Mouse (Mus musculus): ENCODE data around the gene Matk.

Matk gene

GRCm38 (mm10) chr10:81242021-81242420, 10.7 kb upstream of the Matk start:
- no peak for DNase-seq (ENCODE audit: low spot score in 2 of 2)

DNA sequence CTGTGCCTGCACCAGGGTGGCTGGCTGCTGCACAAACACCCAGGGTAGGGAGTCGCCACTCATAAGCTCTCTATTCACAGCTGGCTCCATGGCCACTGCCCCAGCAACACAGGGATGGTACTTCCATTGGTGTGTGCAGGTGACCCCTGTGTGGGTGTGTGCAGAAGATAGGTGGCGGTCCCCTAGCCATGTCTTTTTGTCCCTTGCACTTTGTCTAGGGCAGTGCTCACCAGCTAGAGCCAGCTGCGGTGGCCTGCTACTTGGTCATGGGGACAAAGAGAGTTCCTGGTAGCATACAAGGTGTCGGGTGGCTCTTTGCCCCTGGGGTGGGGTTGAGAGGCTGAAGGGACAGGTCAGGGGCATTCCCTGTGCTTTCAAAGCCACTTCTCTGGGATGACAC, 8.6 kb upstream of the Matk start:
- no peak for DNase-seq (ENCODE audit: low spot score in 2 of 2)

- peak; percentile 64 to 87 for DNase-seq (ENCODE audit: low spot score in 2 of 2)
These were observed 8.1 kb upstream of the Matk start for GRCm38 (mm10) chr10:81244595-81244994.

GRCm38 (mm10) chr10:81245166-81245565, 7.6 kb upstream of the Matk start:
- DNase-seq (ENCODE audit: low spot score in 2 of 2), result no peak

- no peak for DNase-seq (ENCODE audit: low spot score in 2 of 2)
These were observed 4.9 kb upstream of the Matk start for GRCm38 (mm10) chr10:81247804-81248203.

- DNase-seq (ENCODE audit: low spot score in 2 of 2), result no peak
These were observed 3.3 kb upstream of the Matk start for GRCm38 (mm10) chr10:81249442-81249841.

DNA sequence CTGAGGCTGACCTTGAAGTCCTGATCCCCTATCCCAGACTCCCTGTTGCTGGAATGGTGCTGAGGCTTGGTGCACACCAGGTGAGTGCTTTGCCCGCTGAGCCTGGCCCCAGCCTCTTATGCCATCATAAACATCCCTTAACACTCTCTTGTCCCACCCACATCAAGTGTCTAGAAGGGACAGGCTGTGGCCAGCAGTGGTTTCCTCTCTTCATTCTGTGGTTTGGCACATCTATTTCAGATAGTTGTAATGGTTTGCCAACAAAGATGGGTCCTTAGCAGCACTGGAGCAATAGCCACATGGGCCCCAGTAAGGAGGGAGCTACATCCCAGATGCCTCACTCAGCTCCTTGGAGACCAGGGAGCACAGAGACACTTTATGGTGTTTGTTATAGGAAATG, 2.2 kb downstream of the Matk start:
- no peak for DNase-seq (ENCODE audit: low spot score in 2 of 2)

DNA sequence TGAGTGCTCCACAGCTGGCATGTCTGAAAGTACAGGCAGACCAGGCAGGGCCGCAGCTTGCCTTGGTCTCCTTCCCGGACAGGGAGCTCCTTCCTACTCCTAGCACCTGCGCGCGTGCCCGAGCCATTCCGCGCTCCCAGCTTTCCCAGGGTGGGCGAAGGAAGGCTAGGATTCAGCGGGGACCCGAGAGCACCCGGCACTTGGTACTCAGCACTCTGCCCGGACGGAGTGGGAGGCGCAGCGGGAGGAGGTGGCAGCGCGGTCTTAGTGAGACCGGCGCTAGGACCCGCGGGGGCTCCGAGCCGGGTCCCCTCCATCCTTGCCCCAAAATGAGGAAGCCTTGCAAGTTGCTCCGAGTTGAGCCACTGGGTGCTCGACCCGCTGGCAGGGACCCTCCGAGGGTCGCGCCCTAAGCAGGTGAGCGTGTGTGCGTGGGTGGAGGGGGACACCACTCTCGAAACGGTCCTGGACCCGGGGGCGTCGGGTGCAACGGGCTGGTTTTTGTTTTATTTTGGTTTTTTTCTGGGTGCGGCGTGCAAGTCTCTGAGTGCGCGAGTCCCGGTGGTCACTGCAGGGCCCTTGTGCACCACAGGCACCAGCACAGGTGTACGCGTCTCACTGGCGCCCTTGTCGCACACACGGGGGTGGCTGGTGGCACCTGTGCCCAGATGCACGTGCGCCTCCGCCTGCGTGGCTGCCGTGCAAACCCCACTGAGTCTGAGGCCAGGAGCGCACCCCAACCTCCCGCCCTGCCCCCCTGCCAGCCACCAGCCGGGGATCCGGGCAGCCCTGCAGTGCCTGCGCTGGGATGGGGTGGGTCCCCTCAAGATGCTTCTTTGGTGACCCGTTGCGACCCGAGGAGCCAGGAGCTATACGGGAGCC, 4.7 kb downstream of the Matk start:
- DNase-seq (ENCODE audit: low spot score in 2 of 2), result no peak

DNA sequence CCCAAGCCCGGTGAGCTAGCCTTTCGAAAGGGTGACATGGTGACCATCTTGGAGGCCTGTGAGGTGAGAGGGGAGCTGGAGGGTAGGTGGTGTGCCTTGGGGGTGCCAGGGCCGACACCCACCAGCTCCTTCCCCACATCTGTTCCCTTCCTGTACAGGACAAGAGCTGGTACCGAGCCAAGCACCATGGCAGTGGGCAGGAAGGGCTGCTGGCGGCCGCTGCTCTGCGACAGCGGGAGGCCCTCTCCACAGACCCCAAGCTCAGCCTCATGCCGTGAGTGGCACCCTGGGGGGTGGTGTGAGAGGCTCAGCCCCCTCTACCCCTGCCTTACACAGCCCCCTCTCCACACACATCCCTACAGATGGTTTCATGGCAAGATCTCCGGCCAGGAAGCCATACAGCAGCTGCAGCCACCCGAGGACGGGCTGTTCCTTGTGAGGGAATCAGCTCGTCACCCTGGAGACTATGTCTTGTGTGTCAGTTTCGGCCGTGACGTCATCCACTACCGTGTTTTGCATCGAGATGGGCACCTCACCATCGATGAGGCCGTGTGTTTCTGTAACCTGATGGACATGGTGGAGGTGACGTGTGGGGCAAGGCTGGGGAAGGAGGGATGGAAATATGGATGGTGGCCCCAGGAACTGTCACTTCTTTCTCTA, 6.6 kb downstream of the Matk start:
- DNase-seq (ENCODE audit: low spot score in 2 of 2), result no peak

DNA sequence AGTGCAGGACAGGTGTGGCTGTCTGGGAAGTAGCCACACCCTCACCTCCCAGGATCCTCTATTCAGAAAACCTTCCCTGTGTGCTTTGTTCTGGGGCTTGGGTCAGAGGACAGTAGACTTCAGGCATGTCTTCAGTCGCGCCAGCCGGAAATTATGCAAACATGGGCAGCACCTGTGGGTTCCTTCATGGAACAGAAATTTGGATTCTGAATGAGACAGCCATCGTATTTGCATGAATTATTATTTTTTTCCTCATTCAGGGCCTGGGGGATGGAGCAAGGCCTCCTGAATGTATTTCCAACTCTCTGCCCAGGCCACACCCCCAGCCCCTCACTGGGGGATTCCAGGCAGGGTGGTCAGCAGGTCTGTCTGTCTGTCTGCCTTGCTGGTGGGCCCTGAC, 8.3 kb downstream of the Matk start:
- DNase-seq (ENCODE audit: low spot score in 2 of 2), result no peak

- DNase-seq (ENCODE audit: low spot score in 2 of 2), result no peak
These were observed 12.8 kb downstream of the Matk start for GRCm38 (mm10) chr10:81265540-81265939.

GRCm38 (mm10) chr10:81266211-81267105, 13.7 kb downstream of the Matk start, which contains the start of the genes Mrpl54 and Apba3:
Mrpl54 (minus strand) TSS chr10:81266934.
Apba3 (plus strand) TSS chr10:81266960.
- peak; percentile 94 to 95 for DNase-seq (ENCODE audit: low spot score in 2 of 2)

GRCm38 (mm10) chr10:81268056-81268455, 15.3 kb downstream of the Matk start:
- DNase-seq (ENCODE audit: low spot score in 2 of 2), result peak; percentile 67 to 83

DNA sequence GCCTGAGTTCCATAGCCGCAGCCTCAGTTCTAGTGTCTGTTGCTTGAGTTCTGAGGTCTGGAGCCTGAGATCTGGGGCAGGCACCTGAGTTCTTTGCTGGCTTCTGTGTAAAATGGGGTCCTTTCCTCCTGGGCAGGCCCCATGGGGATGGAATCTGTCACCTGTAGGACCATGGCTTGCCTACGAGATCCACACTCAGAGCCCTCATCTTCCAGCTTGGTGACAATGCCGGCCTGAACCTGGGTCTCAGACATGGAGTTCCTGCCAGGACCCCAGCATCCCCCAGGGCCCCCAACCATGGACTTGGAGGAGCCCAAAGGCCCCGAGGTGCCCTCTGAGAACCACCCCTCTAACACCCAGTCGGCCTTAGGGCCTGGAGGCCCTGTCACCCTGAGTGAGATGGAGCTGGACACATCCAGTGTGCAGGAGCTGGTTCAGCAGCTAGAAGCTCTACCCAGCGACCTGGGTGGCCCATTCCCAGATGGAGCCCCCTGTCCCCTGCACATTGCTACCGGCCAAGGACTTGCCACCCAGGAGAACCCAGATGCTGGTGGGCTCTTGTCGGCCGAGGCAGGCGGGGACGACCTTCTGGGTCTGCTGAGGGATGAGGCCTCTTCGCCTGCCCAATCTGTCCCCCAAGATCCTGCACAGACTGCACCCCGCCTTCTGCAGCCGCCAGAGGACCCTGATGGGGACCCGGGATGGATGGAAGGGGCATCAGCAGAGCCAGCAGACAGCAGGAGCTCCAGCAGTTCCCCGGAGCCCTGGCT, 16.1 kb downstream of the Matk start:
- no peak for DNase-seq (ENCODE audit: low spot score in 2 of 2)

DNA sequence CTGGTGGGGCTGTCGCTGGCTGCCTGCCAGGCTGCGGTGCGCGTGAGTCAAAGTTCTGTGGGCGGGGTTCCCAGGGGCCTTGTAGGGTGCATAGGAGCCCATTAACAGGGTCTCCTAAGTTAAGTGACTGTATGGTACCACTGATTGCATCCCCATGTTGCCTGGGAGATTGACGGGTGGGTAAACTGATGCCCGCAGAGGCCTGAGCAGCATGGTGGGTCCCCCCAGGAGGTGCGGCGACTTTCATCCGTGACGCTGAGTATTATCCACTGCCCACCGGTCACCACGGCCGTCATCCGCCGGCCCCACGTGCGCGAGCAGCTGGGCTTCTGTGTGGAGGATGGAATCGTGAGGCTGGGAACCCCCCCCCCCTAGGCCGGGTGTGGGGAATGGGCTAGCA, 19.6 kb downstream of the Matk start:
- no peak for DNase-seq (ENCODE audit: low spot score in 2 of 2)

GRCm38 (mm10) chr10:81273842-81274241, 21.1 kb downstream of the Matk start:
- no peak for DNase-seq (ENCODE audit: low spot score in 2 of 2)

- DNase-seq (ENCODE audit: low spot score in 2 of 2), result no peak
These were observed 24.9 kb downstream of the Matk start for GRCm38 (mm10) chr10:81277676-81278075.

DNA sequence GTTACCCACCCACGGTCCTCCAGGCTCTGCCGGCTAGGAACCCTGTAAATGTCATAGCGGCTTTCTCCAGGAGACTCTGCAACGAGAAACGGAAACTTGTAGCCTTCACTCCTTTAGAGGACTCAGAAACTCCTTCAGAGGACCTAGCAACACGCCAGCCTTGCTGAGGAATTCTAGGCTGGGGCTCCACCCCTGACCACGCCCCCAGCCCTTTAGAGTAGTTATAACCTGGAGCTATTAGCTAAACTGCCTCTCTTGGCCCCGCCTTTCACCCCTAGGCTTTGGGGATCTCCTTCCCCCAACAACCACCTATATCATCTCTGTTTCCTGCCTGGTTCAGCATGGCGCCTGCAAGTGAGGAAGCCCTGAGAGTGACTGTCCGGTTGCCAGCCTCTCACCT, 26.8 kb downstream of the Matk start:
- no peak for DNase-seq (ENCODE audit: low spot score in 2 of 2)

- DNase-seq (ENCODE audit: low spot score in 2 of 2), result peak; percentile 39 to 52
These were observed 31.5 kb downstream of the Matk start for GRCm38 (mm10) chr10:81284189-81284588.

DNA sequence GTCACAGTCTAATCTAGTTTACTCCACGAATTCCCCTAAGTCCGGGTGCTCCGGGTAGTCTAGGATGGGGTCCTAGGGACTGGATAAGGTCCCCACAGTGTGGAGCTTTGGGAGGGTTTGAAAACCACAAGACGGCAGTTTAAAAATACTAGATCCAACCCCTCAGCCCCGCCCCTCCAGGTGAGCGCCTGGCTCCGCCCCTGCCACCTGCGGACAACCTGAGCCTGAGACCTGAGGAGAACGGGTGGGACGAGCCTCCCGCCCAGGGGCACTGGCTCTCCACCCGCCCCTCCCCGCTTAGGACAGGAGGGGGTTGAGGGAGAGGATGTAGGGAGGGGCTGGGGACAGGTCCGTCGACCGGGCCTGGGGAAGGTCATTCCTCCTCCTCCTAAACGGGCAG, 32.0 kb downstream of the Matk start:
- DNase-seq (ENCODE audit: low spot score in 2 of 2), result peak; percentile 37 to 54

All from urinary bladder, adult 18-20 months (tissue).